Mouse (Mus musculus) E14TG2a.4 (cell line): Measurements from ENCODE around the gene Pde3a.

Experiments used
- CTCF ChIP-seq: conservative IDR thresholded peaks from 2 replicates; pipeline ENCODE4 v1.5.1; 2014; ENCODE audit warnings: low read length
- NANOG ChIP-seq: IDR thresholded peaks from 2 replicates; pipeline ENCODE4 v1.6.1; 2014; ENCODE audit warnings: borderline replicate concordance, low read length, mixed read lengths

DNA sequence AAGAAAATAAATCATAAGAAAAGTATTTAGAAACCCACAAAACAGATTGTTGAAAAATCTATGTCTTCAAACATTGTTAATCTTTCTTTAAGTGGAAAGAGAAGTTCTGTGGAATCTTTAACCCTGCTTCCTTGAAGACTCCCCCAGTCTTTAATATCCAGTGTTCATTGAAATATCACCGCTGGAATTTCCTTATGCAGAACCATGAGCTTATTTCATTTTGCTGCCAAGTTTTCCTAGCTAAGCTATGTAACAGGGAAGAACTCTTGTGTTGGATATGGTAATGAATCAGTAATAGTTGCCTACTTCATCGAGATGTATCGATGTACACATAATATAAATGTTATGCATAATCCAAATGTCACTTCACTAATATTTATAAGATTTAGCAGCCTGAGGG is 146.9 kb downstream of the Pde3a start:
- TF ChIP-seq CTCF: no peak
- no peak for TF ChIP-seq NANOG
